Mouse (Mus musculus): ENCODE results near the gene Rtbdn.
A peak's percentile ranks its signal among the peaks of the same experiment; 100 is the strongest.

Gene Rtbdn

GRCm38 (mm10) chr8:84979599-84980421 is 33.0 kb downstream of the Rtbdn start:
- peak; percentile 83 for DNase-seq (ENCODE audit: low read depth, low spot score)

DNA sequence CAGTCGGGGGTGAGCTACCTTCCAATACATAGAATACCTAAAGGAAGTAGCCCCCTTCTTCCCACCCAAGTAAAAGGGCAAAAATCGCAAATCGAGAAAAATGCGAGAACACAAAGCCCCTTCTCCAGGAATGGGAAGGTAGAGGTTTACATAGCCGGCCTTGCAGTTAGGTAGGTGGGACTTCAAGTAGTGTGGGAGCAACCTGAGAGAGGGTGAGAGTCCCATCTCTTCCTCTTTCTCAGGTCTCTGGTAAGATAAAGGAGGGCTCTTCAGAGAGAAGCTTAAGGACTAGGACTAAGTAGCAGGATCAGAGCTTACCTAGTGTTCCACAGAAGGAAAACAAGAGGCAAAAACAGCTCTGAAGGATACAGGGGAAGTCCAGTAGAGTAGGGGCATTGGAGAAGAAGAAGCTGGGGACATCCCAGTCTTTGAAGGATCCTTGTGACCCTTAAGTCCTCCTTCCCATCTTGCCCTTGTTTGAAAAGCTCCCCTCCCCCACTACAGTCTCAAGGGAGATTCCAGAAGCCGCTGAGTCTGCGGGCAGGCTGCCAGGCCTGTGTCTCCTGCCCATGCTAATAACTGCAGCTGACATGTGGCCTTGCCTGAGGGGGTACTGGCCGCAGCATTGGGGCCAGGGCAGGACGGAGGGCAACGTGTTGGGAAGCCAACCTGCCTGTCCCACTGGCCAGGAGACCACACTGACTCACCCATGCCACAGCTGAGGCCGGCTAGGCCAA is 34.0 kb downstream of the Rtbdn start:
- DNase-seq (ENCODE audit: low read depth, low spot score), result no peak

DNA sequence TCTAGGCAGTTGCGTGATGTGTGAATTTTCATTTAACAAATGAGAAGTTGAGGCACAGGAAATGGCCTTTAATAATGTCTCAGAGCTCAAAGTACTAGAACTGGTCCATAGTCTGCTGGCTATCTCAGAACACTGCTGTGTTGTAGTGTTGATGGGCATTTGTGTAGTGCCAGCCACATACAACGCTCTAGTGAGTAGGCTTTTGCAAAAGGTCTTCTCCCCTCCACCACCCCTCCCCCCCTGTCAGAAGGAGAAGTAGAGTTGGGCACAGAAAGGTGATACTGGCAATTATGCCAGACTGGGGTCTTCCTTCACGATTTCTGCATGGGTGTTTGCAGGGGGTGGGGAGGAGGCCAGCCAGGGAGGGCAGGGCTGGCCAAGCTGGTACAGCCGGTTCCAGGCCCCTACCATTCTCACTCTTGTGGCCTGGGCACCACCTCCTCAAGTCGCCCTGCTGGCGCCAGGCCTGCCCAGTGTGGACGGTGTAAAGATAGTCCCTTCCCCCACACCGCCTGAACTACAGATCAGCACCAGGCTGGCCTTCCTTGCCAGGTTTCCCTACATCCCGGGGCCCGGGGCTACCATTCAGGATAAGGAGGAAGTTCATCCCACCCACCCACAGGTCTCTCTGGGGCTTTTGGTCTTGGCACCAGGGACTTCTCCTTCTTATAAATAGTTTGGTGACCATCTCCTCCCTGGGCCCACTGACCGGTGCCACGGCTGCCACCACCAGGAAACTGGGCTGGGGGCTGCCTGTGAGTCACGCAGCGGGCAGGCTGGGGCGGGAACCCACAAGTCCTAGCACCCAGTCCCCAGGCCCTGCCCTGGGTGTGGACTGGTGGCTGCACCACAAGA is 35.1 kb downstream of the Rtbdn start:
- no peak for DNase-seq (ENCODE audit: low read depth, low spot score)

GRCm38 (mm10) chr8:84982499-84983011 is 35.8 kb downstream of the Rtbdn start:
- DNase-seq (ENCODE audit: low read depth, low spot score), result no peak

DNA sequence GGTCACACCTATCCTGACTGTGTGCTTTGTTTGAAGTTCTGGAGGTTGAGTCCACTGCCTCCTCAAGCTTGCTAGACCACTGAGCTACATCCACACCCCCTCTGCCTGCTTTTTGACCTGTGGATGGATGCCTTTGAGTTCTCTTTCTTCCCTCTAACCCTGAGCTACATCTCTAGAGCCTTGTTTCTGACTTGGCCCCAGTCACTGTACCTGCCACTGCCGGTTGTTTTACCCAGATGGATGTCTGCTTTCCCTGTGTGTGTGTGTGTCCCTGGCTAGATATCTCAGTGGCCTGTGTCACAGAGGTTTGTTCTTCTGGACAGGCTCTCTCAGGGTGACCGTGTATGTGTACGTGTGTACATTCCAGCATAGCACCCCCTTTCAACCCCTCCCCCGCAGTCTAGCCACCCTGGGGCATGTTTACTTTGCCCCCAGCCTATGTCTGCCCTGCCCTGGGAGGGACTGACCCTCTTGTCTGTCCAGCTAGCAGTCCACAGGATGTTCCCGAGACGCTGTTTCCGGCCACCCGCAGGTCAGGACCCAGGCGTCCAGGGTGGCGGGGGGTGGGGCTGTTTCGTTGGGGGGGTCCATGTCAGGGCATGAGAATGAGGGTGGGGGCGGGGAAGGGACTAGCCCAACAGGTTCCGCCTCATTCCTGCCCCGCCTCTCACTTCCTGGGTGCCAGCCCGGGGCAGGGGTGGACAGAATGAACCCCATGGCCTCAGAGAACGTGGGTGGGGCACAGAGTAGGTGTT is 37.7 kb downstream of the Rtbdn start:
- no peak for DNase-seq (ENCODE audit: low read depth, low spot score)

- DNase-seq (ENCODE audit: low read depth, low spot score), result no peak
These were observed 38.4 kb downstream of the Rtbdn start for GRCm38 (mm10) chr8:84985049-84985683.

GRCm38 (mm10) chr8:84985684-84986378 is 39.0 kb downstream of the Rtbdn start:
- no peak for DNase-seq (ENCODE audit: low read depth, low spot score)

- no peak for DNase-seq (ENCODE audit: low read depth, low spot score)
These were observed 39.7 kb downstream of the Rtbdn start for GRCm38 (mm10) chr8:84986379-84986945.

GRCm38 (mm10) chr8:84987388-84987787 is 40.6 kb downstream of the Rtbdn start:
- DNase-seq (ENCODE audit: low read depth, low spot score), result no peak

DNA sequence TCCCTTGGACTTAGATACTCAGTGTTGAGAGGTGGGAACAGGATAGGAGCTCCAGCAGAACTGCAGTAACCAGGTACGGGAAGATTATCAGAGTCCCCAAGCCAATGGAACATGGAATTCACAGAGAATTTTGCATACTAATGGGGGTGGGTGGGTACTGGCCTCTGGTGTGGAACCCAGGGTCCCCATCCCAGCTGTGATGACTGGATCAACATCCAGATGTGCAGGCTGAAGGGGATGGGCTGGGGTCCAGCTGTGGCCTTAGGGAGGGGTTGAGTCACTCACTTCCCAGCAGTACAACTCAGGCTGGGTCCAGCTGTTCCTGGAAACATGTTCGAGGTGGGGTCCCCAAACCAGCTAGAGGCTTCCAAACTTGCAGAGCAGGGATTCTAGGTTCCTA is 41.1 kb downstream of the Rtbdn start:
- no peak for DNase-seq (ENCODE audit: low read depth, low spot score)

DNA sequence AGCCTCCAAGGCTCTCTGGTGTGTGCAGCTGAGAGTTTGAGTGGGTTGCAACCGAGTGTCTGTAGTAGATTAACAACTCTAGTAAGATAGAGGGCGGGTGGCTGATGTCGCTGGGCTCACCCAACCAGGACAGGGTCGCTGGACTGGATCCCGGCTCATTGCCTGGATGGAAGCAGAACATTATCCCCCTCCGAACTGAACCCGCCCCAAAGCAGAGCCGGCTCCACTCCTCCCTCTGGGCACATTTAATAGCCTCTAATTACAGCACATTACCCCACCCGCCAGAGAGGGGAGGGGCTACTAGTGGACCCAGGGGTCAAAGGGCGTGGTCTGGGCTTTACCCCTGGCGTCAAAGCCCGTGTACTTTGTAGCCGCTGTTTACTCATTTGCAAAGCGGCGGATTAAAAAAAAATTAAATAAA is 42.5 kb downstream of the Rtbdn start:
- no peak for DNase-seq (ENCODE audit: low read depth, low spot score)

- peak; percentile 91 for DNase-seq (ENCODE audit: low read depth, low spot score)
These were observed 43.0 kb downstream of the Rtbdn start for GRCm38 (mm10) chr8:84989810-84990209.

GRCm38 (mm10) chr8:84990349-84990748 is 43.6 kb downstream of the Rtbdn start, which contains the start of gene Hook2:
Gene Hook2, plus strand, starts transcription at chr8:84990603.
- peak; percentile 98 for DNase-seq (ENCODE audit: low read depth, low spot score)

GRCm38 (mm10) chr8:84990836-84991235 is 44.0 kb downstream of the Rtbdn start:
- DNase-seq (ENCODE audit: low read depth, low spot score), result no peak

- no peak for DNase-seq (ENCODE audit: low read depth, low spot score)
These were observed 47.6 kb downstream of the Rtbdn start for GRCm38 (mm10) chr8:84994375-84994774.

- no peak for DNase-seq (ENCODE audit: low read depth, low spot score)
These were observed 48.9 kb downstream of the Rtbdn start for GRCm38 (mm10) chr8:84995680-84996079.

GRCm38 (mm10) chr8:84996978-84997377 is 50.2 kb downstream of the Rtbdn start:
- DNase-seq (ENCODE audit: low read depth, low spot score), result no peak

DNA sequence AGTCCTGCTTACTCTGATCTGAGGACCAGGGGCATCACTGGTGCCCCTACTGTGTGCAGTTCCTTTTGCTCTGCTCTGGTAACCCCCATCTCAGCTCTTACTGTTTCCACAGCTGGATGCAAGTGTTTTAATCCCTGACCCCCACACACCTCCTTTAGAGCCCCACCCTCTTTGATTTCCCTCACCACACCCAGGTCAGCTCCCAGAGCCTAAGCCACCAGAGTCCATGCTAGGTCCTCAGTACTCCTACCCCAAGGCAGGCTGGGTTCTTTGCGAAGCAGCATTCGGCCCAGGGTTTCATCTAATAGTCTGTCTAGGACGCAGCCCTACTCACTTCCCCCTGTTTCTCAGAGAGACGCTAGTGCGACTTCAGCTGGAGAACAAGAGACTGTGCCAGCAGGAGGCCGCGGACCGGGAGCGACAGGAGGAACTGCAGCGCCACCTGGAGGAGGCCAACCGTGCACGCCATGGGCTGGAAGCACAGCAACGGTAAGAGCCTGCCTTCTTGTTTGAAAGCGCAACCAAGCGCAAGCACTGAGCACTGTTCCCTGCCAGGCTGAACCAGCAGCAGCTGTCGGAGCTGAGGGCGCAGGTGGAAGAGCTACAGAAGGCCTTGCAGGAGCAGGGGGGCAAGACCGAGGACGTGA is 51.0 kb downstream of the Rtbdn start:
- DNase-seq (ENCODE audit: low read depth, low spot score), result peak; percentile 80
